Mouse (Mus musculus) forelimb bud, embryonic 11.5 days (tissue): Measurements from ENCODE around the gene Zbtb37.
"Not testable (repeated sequence)": the region's sequence is repeated elsewhere in the genome, so short reads cannot be mapped to it uniquely, and the experiment has no call there.

Source experiments
- DNase-seq: peaks from one replicate; pipeline ENCODE4 v3.0.0-alpha.2; 2012; ENCODE audit warnings: low read depth, low spot score

Zbtb37 gene

GRCm38 (mm10) chr1:161032345-161032744 lies 2.3 kb downstream of the Zbtb37 start:
- DNase-seq = no peak

GRCm38 (mm10) chr1:161031881-161032280 lies 2.8 kb downstream of the Zbtb37 start:
- no peak for DNase-seq

- DNase-seq = no peak
Observed at GRCm38 (mm10) chr1:161030058-161030457, 4.6 kb downstream of the Zbtb37 start.

- not testable (repeated sequence) for DNase-seq
Observed at GRCm38 (mm10) chr1:161028427-161028826, 6.2 kb downstream of the Zbtb37 start.

GRCm38 (mm10) chr1:161027196-161027595 lies 7.5 kb downstream of the Zbtb37 start:
- no peak for DNase-seq

GRCm38 (mm10) chr1:161025410-161026210 lies 9.0 kb downstream of the Zbtb37 start:
- no peak for DNase-seq

- no peak for DNase-seq
Observed at GRCm38 (mm10) chr1:161020051-161020450, 14.6 kb downstream of the Zbtb37 start.

- no peak for DNase-seq
Observed at GRCm38 (mm10) chr1:161016378-161016777, 18.3 kb downstream of the Zbtb37 start.

GRCm38 (mm10) chr1:161010436-161010835 lies 24.2 kb downstream of the Zbtb37 start:
- no peak for DNase-seq

GRCm38 (mm10) chr1:161008038-161008437 lies 26.6 kb downstream of the Zbtb37 start:
- no peak for DNase-seq

- no peak for DNase-seq
Observed at GRCm38 (mm10) chr1:161006471-161006870, 28.2 kb downstream of the Zbtb37 start.

- no peak for DNase-seq
Observed at GRCm38 (mm10) chr1:161005526-161005925, 29.1 kb downstream of the Zbtb37 start.

GRCm38 (mm10) chr1:161004942-161005341 lies 29.7 kb downstream of the Zbtb37 start:
- DNase-seq = no peak

GRCm38 (mm10) chr1:160993851-160994250 lies 40.8 kb downstream of the Zbtb37 start:
- DNase-seq = no peak

- no peak for DNase-seq
Observed at GRCm38 (mm10) chr1:160989395-160989794, 45.3 kb downstream of the Zbtb37 start.

- no peak for DNase-seq
Observed at GRCm38 (mm10) chr1:160986881-160987635, 47.6 kb downstream of the Zbtb37 start.

- DNase-seq = no peak
Observed at GRCm38 (mm10) chr1:160985477-160985876, 49.2 kb downstream of the Zbtb37 start.

GRCm38 (mm10) chr1:160984731-160985130 lies 49.9 kb downstream of the Zbtb37 start:
- not testable (repeated sequence) for DNase-seq

- no peak for DNase-seq
Observed at GRCm38 (mm10) chr1:160982887-160983286, 51.8 kb downstream of the Zbtb37 start.

GRCm38 (mm10) chr1:160981337-160981736 lies 53.3 kb downstream of the Zbtb37 start:
- DNase-seq = no peak

GRCm38 (mm10) chr1:160980537-160981234 lies 54.0 kb downstream of the Zbtb37 start:
- DNase-seq = no peak

GRCm38 (mm10) chr1:160980021-160980420 lies 54.6 kb downstream of the Zbtb37 start:
- DNase-seq = no peak
